Mouse (Mus musculus) frontal cortex, postnatal 10 days (tissue): ENCODE data around the gene Itgb7.

ENCODE experiments used
- DNase-seq, 2 experiments: peaks; one replicate each; pipeline ENCODE4 v3.0.0; 2022; ENCODE audit warnings: low spot score in 2 of 2, mixed read lengths in 1 of 2

Gene Itgb7

GRCm38 (mm10) chr15:102193652-102194051 is 38.1 kb downstream of the Itgb7 start:
- no peak for DNase-seq

DNA sequence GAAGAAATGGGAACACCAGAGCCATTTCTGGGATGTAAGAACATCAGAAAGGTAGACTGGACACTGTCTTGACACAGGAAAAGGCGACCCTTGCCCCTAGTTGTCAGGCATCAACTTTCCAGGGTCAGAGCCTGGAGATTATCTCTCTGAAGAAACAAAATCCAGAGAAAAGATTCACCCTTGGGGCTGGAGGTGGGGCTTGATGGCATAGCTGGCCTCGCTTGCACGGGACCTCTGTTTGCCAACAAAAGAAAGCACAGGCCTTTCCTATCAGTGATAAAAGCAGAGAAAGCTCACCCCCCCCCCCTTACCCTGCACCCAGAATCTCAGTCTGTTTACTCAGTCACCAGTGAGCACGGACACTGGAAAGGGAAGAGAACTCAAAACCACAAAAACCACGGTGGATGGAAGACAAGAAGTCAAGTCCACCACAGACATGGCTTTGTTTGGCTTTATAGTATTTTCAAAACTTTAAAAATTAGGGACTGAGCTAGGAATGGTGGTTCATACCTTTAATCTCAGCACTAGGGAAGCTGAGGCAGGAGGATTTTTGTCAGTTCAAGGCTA is 38.8 kb downstream of the Itgb7 start:
- DNase-seq = no peak

DNA sequence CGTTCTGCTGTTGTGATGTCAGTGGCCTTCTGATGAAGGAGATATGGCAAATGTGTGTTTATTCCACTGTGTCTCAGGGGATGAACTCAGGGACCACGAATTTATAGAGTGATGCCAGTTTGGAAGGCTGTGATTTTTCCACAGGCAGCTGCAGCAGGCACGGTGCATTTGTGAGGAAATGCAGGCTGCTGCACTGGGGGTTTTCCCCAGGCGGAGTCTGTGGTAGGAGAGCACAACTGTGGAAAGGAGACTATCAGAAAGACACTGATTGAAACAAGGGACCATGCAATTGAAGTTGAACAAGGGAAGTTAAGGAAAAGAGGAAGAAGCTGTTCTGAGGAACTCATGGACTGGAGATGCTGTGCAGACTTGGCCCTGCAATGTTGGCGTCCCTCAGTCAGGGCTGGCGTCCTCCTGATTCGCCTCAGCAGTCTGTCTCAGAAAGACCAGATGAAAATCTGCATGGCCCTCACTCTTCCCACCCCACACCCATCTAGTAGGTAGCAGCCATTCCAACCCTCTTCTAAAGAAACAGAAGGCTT is 39.4 kb downstream of the Itgb7 start:
- DNase-seq = no peak

GRCm38 (mm10) chr15:102191699-102192098 is 40.0 kb downstream of the Itgb7 start:
- DNase-seq = no peak

GRCm38 (mm10) chr15:102188883-102189282 is 42.9 kb downstream of the Itgb7 start:
- no peak for DNase-seq

GRCm38 (mm10) chr15:102188096-102188495 is 43.6 kb downstream of the Itgb7 start:
- no peak for DNase-seq

DNA sequence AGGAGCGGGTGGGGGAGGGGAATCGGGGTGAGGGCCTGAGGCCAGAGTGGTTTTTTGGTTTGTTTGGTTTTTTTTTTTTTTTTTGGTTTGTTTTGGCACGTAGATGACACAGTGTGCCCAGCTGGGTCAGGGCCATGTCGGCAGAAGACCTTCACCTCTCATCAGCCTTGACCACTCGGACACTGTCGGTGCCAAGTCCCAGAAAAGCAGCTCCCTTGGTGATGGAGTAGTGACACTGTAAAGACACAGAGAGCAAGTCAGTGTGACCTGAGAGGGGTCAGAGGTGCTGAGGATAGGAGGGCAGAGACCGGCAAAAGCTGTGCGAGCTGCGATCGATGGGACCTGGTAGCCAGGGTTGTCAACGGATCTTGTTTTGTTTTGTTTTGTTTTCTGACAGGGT is 45.5 kb downstream of the Itgb7 start:
- DNase-seq = no peak

DNA sequence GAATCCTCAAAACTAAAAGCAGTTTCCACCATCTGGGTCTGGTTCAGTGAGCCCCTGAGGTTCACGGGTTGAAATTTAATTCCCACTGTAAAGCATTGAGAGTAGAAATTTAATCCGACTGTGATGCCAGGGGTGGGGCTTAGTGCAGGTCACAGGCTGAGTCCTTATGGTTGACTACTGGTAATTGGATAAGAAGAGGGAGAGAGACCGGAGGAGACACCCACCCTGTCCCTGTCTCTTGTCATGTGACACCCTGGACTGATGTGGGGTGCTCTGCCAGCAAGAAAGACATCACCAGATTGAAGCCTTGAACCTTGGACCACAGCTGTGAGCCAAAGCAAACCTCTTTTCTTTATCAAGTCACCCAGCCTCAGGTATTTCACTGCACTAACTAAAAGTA is 48.7 kb downstream of the Itgb7 start:
- no peak for DNase-seq

- DNase-seq = no peak
Observed at GRCm38 (mm10) chr15:102179924-102180323, 51.8 kb downstream of the Itgb7 start.

GRCm38 (mm10) chr15:102179106-102179505 is 52.6 kb downstream of the Itgb7 start:
- DNase-seq = no peak

- peak in 1 of 2 experiments; percentile 62 for DNase-seq
Observed at GRCm38 (mm10) chr15:102178279-102178678, 53.5 kb downstream of the Itgb7 start.

- no peak for DNase-seq
Observed at GRCm38 (mm10) chr15:102177417-102177816, 54.3 kb downstream of the Itgb7 start.

DNA sequence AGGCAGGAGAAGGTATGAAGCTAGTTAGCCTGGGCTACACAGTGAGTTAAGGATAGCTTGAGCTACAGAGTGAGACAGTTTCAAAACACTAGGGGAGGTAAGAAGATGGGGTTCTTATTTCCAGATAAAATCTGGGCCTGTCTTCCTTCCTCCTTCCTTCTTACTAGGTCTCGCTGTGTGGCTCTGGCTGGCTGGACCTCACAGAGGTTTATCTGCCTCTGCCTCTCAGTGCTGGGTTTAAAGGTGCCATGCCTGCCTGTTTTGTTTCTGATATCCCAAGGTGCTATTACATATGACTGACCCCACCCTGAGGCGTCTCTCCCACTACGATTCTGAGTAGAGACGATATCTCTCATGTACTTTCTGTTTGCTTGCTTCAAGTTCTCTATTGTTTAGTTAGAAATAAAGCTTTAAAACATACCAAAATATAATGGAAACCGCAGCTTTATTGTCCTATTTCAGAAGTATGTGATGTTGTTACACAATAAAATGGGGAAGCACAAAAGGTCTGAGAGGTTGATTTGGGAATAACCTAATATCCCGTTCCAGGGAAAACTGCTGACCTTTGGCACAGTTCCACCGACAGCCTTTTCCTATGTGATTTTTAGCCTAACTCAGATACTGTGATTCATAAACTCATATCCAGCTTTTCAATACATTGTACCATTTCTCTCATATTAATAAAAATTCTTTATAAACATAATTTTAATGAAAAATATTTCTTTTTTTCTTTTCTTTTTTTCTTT is 55.0 kb downstream of the Itgb7 start:
- DNase-seq = no peak

- no peak for DNase-seq
Observed at GRCm38 (mm10) chr15:102175736-102176319, 55.9 kb downstream of the Itgb7 start.

GRCm38 (mm10) chr15:102173581-102173980 is 58.2 kb downstream of the Itgb7 start:
- DNase-seq = no peak

DNA sequence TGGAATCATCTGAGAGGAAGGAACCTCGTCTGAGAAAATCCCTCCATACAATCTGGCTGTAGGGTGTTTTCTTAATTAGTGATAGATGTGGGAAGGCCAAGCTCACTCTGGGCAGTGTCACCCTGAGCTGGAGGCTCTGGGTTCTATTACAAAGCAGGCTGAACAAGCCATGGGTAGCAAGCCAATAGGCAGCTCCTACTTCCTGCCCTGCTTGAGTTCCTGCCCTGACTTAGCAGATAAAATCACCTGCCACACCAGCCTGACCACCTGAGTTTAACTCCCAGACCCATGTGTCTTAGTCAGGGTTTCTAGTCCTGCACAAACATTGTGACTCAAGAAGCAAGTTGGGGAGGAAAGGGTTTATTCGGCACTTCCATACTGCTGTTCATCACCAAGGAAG is 62.7 kb downstream of the Itgb7 start:
- no peak for DNase-seq

DNA sequence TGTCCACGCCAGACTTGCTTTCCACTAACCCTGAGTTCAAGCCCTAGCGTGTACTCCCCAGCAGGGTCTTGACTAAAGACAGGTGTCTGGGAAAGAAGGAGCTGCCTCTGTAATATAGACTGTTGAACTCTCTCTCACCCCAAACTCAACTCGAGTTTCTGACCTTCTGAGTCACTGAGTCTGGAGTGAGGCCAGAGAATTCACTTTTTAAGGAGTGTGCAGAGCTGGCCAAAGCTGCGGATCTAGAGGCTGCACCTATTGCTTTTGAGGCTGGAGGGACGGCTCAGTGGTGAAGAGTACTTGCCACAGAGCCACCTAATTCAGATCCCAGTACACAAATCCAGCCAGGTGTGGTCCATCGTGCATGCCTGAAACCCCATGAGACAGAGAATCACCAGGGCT is 64.1 kb downstream of the Itgb7 start:
- no peak for DNase-seq
